Mouse (Mus musculus) gastrocnemius, adult 2 months (tissue): ENCODE data around the gene Sall4. TPM values are rescaled to one million over a fixed set of nuclear protein-coding genes. Genes with fewer than 3 reads are reported as not detected.

Experiments
- DNase-seq: peaks from one replicate; pipeline ENCODE4 v3.0.0; 2022
- H3K27ac ChIP-seq: fragments of 200-600 bp; 2 replicates; pipeline ENCODE4 v1.8.1; 2022; ENCODE audit warnings: mild to moderate bottlenecking
- H3K4me3 ChIP-seq: fragments of 200-600 bp; 2 replicates; pipeline ENCODE4 v1.8.1; 2022; ENCODE audit warnings: mild to moderate bottlenecking, moderate library complexity
- CTCF ChIP-seq: fragments of 200-600 bp; IDR thresholded peaks from 2 replicates; pipeline ENCODE4 v1.8.1; 2022; ENCODE audit warnings: antibody characterized with exemption, mild to moderate bottlenecking, moderate library complexity
- intact Hi-C: fragments of 180-260 bp; cut with DNase I; formaldehyde crosslinking; loops from one replicate; pipeline ENCODE4 v1.15.1; 2025
- total RNA-seq, 2 experiments: library from RNA; stranded (reverse); gene quantifications; 2 replicates each; pipeline ENCODE4 v1.2.3; 2021

Sall4 gene
- total RNA-seq, 2 experiments from 2014 or later = 1.6 to 2.4 TPM

GRCm38 (mm10) chr2:168712199-168713176 is 55.3 kb downstream of the Sall4 start:
- no peak for DNase-seq
- no peak for TF ChIP-seq CTCF
- intact Hi-C loops = no loop called here
- Histone ChIP-seq H3K4me3 (peak overlapping the region; percentile 61), H3K27ac (peak overlapping the region; percentile 61)

- H3K4me3 ChIP-seq = no peak overlapping the region
- TF ChIP-seq CTCF = no peak
- intact Hi-C loops = no loop called here
- no peak for DNase-seq
- H3K27ac ChIP-seq = no peak overlapping the region
Measured at GRCm38 (mm10) chr2:168710979-168711378, 56.8 kb downstream of the Sall4 start.

GRCm38 (mm10) chr2:168707766-168708165 is 60.0 kb downstream of the Sall4 start:
- no peak for TF ChIP-seq CTCF
- intact Hi-C loops = no loop called here
- no peak overlapping the region for H3K4me3 ChIP-seq
- H3K27ac ChIP-seq = no peak overlapping the region
- no peak for DNase-seq

GRCm38 (mm10) chr2:168702266-168702665 is 65.5 kb downstream of the Sall4 start:
- DNase-seq = no peak
- Histone ChIP-seq H3K4me3 (no peak overlapping the region), H3K27ac (no peak overlapping the region)
- no peak for TF ChIP-seq CTCF
- intact Hi-C loops = no loop called here

Other genes with a start within 250 kb of the Sall4 start
- 1 to 10 TPM; 7.1 to 9.1 TPM for gene Nfatc2, start 166.3 kb downstream of the Sall4 start, total RNA-seq
- gene Atp9a, start 25.5 kb downstream of the Sall4 start, total RNA-seq = 10 to 100 TPM; 15.3 to 25.0 TPM
- gene Zfp64, start 187.6 kb upstream of the Sall4 start, total RNA-seq = 1 to 10 TPM; 7.6 to 8.4 TPM